Mouse (Mus musculus) MEL (cell line): Measurements from ENCODE around the gene Zfp768. TPM values are rescaled to one million over a fixed set of nuclear protein-coding genes. Genes with fewer than 3 reads are reported as not detected.

Source experiments
- DNase-seq: peaks from one replicate; pipeline ENCODE4 v3.0.0; 2011; ENCODE audit warnings: low read depth, low spot score
- H3K27ac ChIP-seq: 2 replicates; pipeline ENCODE4 v1.5.1; 2012; ENCODE audit warnings: low read depth, mild to moderate bottlenecking, control low read depth, low read length, moderate library complexity; ENCODE audit not compliant: control insufficient read depth
- H3K27me3 ChIP-seq, 2 experiments: fragments of 150-350 bp in 1 of 2; sonication (generic) in 1 of 2; 2 replicates each; pipeline ENCODE4 v1.6.1; 2012; ENCODE audit warnings: low read length in 2 of 2, mild to moderate bottlenecking in 2 of 2, improper control_type of control experiment in 1 of 2, moderate library complexity in 1 of 2; ENCODE audit not compliant: insufficient read depth in 2 of 2, control insufficient read depth in 1 of 2
- H3K36me3 ChIP-seq, 2 experiments: 2 replicates each; pipeline ENCODE4 v1.6.1; 2012 to 2014; ENCODE audit warnings: low read length in 2 of 2, improper control_type of control experiment in 1 of 2, inconsistent platforms in 1 of 2, mild to moderate bottlenecking in 1 of 2; ENCODE audit not compliant: insufficient read depth in 2 of 2, control insufficient read depth in 1 of 2
- H3K4me1 ChIP-seq, 2 experiments: fragments of 150-350 bp in 1 of 2; sonication (generic) in 1 of 2; 2 replicates each; pipeline ENCODE4 v1.6.1; 2012; ENCODE audit warnings: low read length in 2 of 2, improper control_type of control experiment in 1 of 2, mild to moderate bottlenecking in 1 of 2; ENCODE audit not compliant: insufficient read depth in 2 of 2, control insufficient read depth in 1 of 2
- H3K4me3 ChIP-seq, 2 experiments: fragments of 150-350 bp in 1 of 2; sonication (generic) in 1 of 2; 2 replicates each; pipeline ENCODE4 v1.5.1; 2012; ENCODE audit warnings: low read depth in 2 of 2, low read length in 2 of 2, mild to moderate bottlenecking in 2 of 2, moderate library complexity in 2 of 2, control low read depth in 1 of 2, improper control_type of control experiment in 1 of 2; ENCODE audit not compliant: control insufficient read depth in 1 of 2, insufficient read depth in 1 of 2
- H3K79me2 ChIP-seq: 2 replicates; pipeline ENCODE4 v1.6.1; 2012; ENCODE audit warnings: mild to moderate bottlenecking, low read length, moderate library complexity; ENCODE audit not compliant: control insufficient read depth, poor library complexity, insufficient read depth
- H3K9ac ChIP-seq: 2 replicates; pipeline ENCODE4 v1.6.1; 2012; ENCODE audit warnings: low read depth, mild to moderate bottlenecking, control low read depth, low read length, moderate library complexity; ENCODE audit not compliant: control insufficient read depth, poor library complexity, severe bottlenecking
- H3K9me3 ChIP-seq: fragments of 150-350 bp; sonication (generic); replicated peaks from 2 replicates; pipeline ENCODE4 v1.6.1; 2012; ENCODE audit warnings: mild to moderate bottlenecking, low read length, improper control_type of control experiment, moderate library complexity; ENCODE audit not compliant: insufficient read depth
- CHD1 ChIP-seq: IDR thresholded peaks from 2 replicates; pipeline ENCODE4 v1.6.1; 2012; ENCODE audit warnings: low read depth, mild to moderate bottlenecking, inconsistent platforms, low read length, improper control_type of control experiment
- CHD2 ChIP-seq: IDR thresholded peaks from 2 replicates; pipeline ENCODE4 v1.6.1; 2011; ENCODE audit warnings: low read length, improper control_type of control experiment
- E2F4 ChIP-seq: IDR thresholded peaks from 2 replicates; pipeline ENCODE4 v1.6.1; 2011; ENCODE audit warnings: low read depth, low read length, improper control_type of control experiment, borderline replicate concordance
- ELF1 ChIP-seq: IDR thresholded peaks from 2 replicates; pipeline ENCODE4 v1.6.1; 2014; ENCODE audit warnings: low read depth, mild to moderate bottlenecking, inconsistent platforms, low read length, improper control_type of control experiment, moderate library complexity
- EP300 ChIP-seq, 2 experiments: IDR thresholded peaks; 2 replicates each; pipeline ENCODE4 v1.6.1; 2011; ENCODE audit warnings: improper control_type of control experiment in 2 of 2, low read length in 2 of 2, low read depth in 1 of 2, mild to moderate bottlenecking in 1 of 2
- GATA1 ChIP-seq: IDR thresholded peaks from 2 replicates; pipeline ENCODE4 v1.6.1; 2011; ENCODE audit warnings: low read depth, low read length, improper control_type of control experiment
- HCFC1 ChIP-seq: IDR thresholded peaks from 2 replicates; pipeline ENCODE4 v1.6.1; 2012; ENCODE audit warnings: low read depth, mild to moderate bottlenecking, inconsistent platforms, low read length, improper control_type of control experiment, moderate library complexity
- MAFK ChIP-seq: IDR thresholded peaks from 2 replicates; pipeline ENCODE4 v1.6.1; 2011; ENCODE audit warnings: low read depth, mild to moderate bottlenecking, low read length, improper control_type of control experiment, borderline replicate concordance
- MAX ChIP-seq: IDR thresholded peaks from 2 replicates; pipeline ENCODE4 v1.6.1; 2011; ENCODE audit warnings: low read length, improper control_type of control experiment
- MAZ ChIP-seq: IDR thresholded peaks from 2 replicates; pipeline ENCODE4 v1.6.1; 2012; ENCODE audit warnings: low read depth, mild to moderate bottlenecking, inconsistent platforms, low read length, improper control_type of control experiment
- MEF2A ChIP-seq: IDR thresholded peaks from 2 replicates; pipeline ENCODE4 v1.6.1; 2014; ENCODE audit warnings: low read depth, mild to moderate bottlenecking, inconsistent platforms, low read length, improper control_type of control experiment; ENCODE audit not compliant: poor library complexity, insufficient replicate concordance, severe bottlenecking; ENCODE audit errors: extremely low read depth
- MXI1 ChIP-seq: IDR thresholded peaks from 2 replicates; pipeline ENCODE4 v1.6.1; 2011; ENCODE audit warnings: mild to moderate bottlenecking, low read depth, low read length, improper control_type of control experiment
- MYB ChIP-seq: IDR thresholded peaks from 2 replicates; pipeline ENCODE4 v1.6.1; 2011; ENCODE audit warnings: mild to moderate bottlenecking, low read depth, low read length, improper control_type of control experiment
- MYC ChIP-seq: IDR thresholded peaks from 2 replicates; pipeline ENCODE4 v1.6.1; 2011; ENCODE audit warnings: low read depth, mild to moderate bottlenecking, low read length, improper control_type of control experiment, moderate library complexity
- NELFE ChIP-seq: IDR thresholded peaks from 2 replicates; pipeline ENCODE4 v1.6.1; 2011; ENCODE audit warnings: low read depth, low read length, improper control_type of control experiment
- POLR2A ChIP-seq, 2 experiments: IDR thresholded peaks; 2 replicates each; pipeline ENCODE4 v1.6.1; 2011 to 2012; ENCODE audit warnings: low read length in 2 of 2, mild to moderate bottlenecking in 2 of 2, control low read depth in 1 of 2, improper control_type of control experiment in 1 of 2, low read depth in 1 of 2, moderate library complexity in 1 of 2; ENCODE audit not compliant: control insufficient read depth in 1 of 2, insufficient read depth in 1 of 2, poor library complexity in 1 of 2
- POLR2AphosphoS2 ChIP-seq: IDR thresholded peaks from 2 replicates; pipeline ENCODE4 v1.6.1; 2011; ENCODE audit warnings: low read length, improper control_type of control experiment
- RCOR1 ChIP-seq: IDR thresholded peaks from 2 replicates; pipeline ENCODE4 v1.6.1; 2012; ENCODE audit warnings: low read depth, mild to moderate bottlenecking, inconsistent platforms, low read length, improper control_type of control experiment
- SIN3A ChIP-seq: IDR thresholded peaks from 2 replicates; pipeline ENCODE4 v1.6.1; 2012; ENCODE audit warnings: low read length, improper control_type of control experiment, inconsistent platforms
- TBP ChIP-seq: IDR thresholded peaks from 2 replicates; pipeline ENCODE4 v1.8.0; 2011; ENCODE audit warnings: low read depth, low read length, improper control_type of control experiment
- TCF12 ChIP-seq: IDR thresholded peaks from 2 replicates; pipeline ENCODE4 v1.6.1; 2014; ENCODE audit warnings: low read depth, mild to moderate bottlenecking, inconsistent platforms, low read length, improper control_type of control experiment, moderate library complexity
- USF2 ChIP-seq, 2 experiments: IDR thresholded peaks; 2 replicates each; pipeline ENCODE4 v1.6.1; 2011 to 2012; ENCODE audit warnings: improper control_type of control experiment in 2 of 2, low read length in 2 of 2, borderline replicate concordance in 1 of 2, inconsistent platforms in 1 of 2, low read depth in 1 of 2, mild to moderate bottlenecking in 1 of 2; ENCODE audit not compliant: insufficient read depth in 1 of 2
- polyA plus RNA-seq, 2 experiments: library from polyadenylated mRNA; stranded (reverse) in 1 of 2; unstranded in 1 of 2; fragments of >175 nt in 1 of 2; fragments of >200 nt in 1 of 2; gene quantifications; 2 replicates each; pipeline versions ENCODE4 v1.2.1 to v1.2.4; 2012; ENCODE audit warnings: low replicate concordance in 2 of 2, low read depth in 1 of 2; ENCODE audit not compliant: insufficient read length in 2 of 2, insufficient read depth in 1 of 2, missing spikeins in 1 of 2
- total RNA-seq: library from RNA; depleted of rRNA; stranded (reverse); fragments of 300-350 nt; gene quantifications from 2 replicates; pipeline ENCODE4 v1.2.3, GENCODE M21; 2012; rRNA removed

Zfp768 gene
- total RNA-seq: 4.3 and 5.4 TPM in 2 replicates
- polyA plus RNA-seq: 10 to 100 TPM in 1 of 2 experiments, not detected in 1; 12.0 TPM

- peaks cover 5% of the 10 kb centered on the region; the same call in 1 of the 2 replicates for H3K79me2 ChIP-seq
- H3K27ac ChIP-seq: peak within 1 kb of the TSS; percentile 43
- H3K9ac ChIP-seq: peak within 1 kb of the TSS; percentile 72
- H3K27me3 ChIP-seq: no peaks in the 10 kb centered on the region
- DNase-seq: peak; percentile 91
- TF ChIP-seq MXI1 (peak; percentile 58; the same call in 1 of the 2 replicates), ELF1 (no peak), CHD2 (peak; percentile 36; the same call in 1 of the 2 replicates), SIN3A (peak; percentile 72), POLR2AphosphoS2 (peak; percentile 28; the same call in 1 of the 2 replicates), TCF12 (peak; percentile 38; the same call in 1 of the 2 replicates), EP300 (IDR thresholded peaks at IDR 0.05; ENCODE audit: low read depth in 1 of 2, low read length in 2 of 2) (0 out of 4 replicates have a peak, but pooled peaks of 1 of the 2 experiments have one; percentile 11), POLR2A (IDR thresholded peaks at IDR 0.05; ENCODE audit: control insufficient read depth in 1 of 2, insufficient read depth in 1 of 2, low read depth in 1 of 2, low read length in 2 of 2, poor library complexity in 1 of 2) (peak in 1 of 2 experiments; percentile 66; a peak in 3 of 4 replicates), RCOR1 (no peak), NELFE (peak; percentile 53; the same call in 1 of the 2 replicates), MAFK (no peak), MAX (peak; percentile 76), HCFC1 (peak; percentile 89), MYC (0 out of 2 replicates have a peak, but pooled peaks have one; percentile 58), MYB (no peak), MAZ (peak; percentile 67)
- peak within 1 kb of the TSS; percentile 63 to 97 for H3K4me3 ChIP-seq
- 0 out of 4 replicates have a peak, but pooled peaks cover 0 to 3% of the 10 kb centered on the region in 2 experiments for H3K36me3 ChIP-seq
- H3K9me3 ChIP-seq: no peaks in the 10 kb centered on the region
- H3K4me1 ChIP-seq: peaks cover 5 to 9% of the 10 kb centered on the region in 2 experiments; a peak in 3 of 4 replicates
Observed at GRCm38 (mm10) chr7:127345512-127346325, at the start of gene Zfp768. Gene Zfp768, minus strand, starts transcription at chr7:127345589.

DNA sequence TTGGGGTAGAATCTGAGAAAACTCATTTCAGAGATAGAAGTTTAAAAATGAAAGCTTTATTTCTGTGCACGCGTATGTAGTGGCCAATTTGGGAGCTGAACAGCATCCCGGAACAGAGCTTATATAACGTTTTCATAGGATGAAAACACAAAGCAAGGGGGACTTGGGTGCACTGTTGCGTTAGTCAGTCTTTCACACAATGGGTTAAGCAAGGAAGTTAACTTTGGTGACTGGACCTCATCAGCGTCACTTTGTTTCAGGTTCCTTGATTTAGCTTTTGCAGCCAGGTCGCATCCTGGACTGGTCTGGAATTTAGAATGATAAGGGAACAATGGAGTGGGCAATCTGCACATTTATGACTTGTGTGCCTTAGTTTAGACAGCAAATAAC is 48.5 kb upstream of the Zfp768 start:
- TF ChIP-seq USF2 (IDR thresholded peaks at IDR 0.05; ENCODE audit: borderline replicate concordance in 1 of 2, insufficient read depth in 1 of 2, low read depth in 1 of 2, low read length in 2 of 2): no peak
- peak; percentile 36; the same call in 1 of the 2 replicates for TF ChIP-seq MYC
- 0 out of 2 replicates have a peak, but pooled peaks have one; percentile 38 for TF ChIP-seq E2F4
- TF ChIP-seq MAX: peak; percentile 14; the same call in 1 of the 2 replicates
- TF ChIP-seq TBP: no peak; the same call in 1 of the 2 replicates
- peak; percentile 94 for TF ChIP-seq CHD1
- no peak for TF ChIP-seq POLR2AphosphoS2
- TF ChIP-seq GATA1: no peak
- no peak for TF ChIP-seq MEF2A
- Histone ChIP-seq H3K79me2 (peaks cover 3% of the 10 kb centered on the region; the same call in 1 of the 2 replicates), H3K4me1 (peaks cover 5 to 18% of the 10 kb centered on the region in 2 experiments; a peak in 3 of 4 replicates), H3K9me3 (no peaks in the 10 kb centered on the region), H3K27me3 (no peaks in the 10 kb centered on the region), H3K4me3 (peak overlapping the region; percentile 75 to 99), H3K9ac (peak overlapping the region; percentile 65), H3K36me3 (peaks cover 0 to 8% of the 10 kb centered on the region in 2 experiments; a peak in 2 of 4 replicates), H3K27ac (peak overlapping the region; percentile 48)
- DNase-seq: no peak
